In genomic region chr8:108710607-108711489, GRCm38 (mm10) we compare ENCODE assay signal across 10 mouse cellular contexts.
DNase-seq lines count a peak whose midpoint lies in the region; ATAC-seq and TF ChIP-seq lines count a peak whose summit lies in the region.
"Had no signal": no experiment of that assay in that cellular context is flagged by ENCODE, and none has a peak within 500 bp of the region (broad histone marks: within the 10 kb centered on the region; RNA-seq: fewer than 3 reads in every experiment).

No protein-coding gene starts in this region.

- H3K4me1 ChIP-seq in liver, postnatal 0 days (ENCODE audit: insufficient read depth): peaks cover 33% of the 10 kb centered on the region
- H3K4me1 ChIP-seq in forebrain, embryonic 13.5 days: peaks cover 86% of the 10 kb centered on the region
- peaks cover 9% of the 10 kb centered on the region for H3K4me1 ChIP-seq in hindbrain, embryonic 16.5 days (ENCODE audit: control insufficient read depth, insufficient read depth, low read depth, low read length)
- peaks cover 61% of the 10 kb centered on the region for H3K4me1 ChIP-seq in neural tube, embryonic 14.5 days (ENCODE audit: control insufficient read depth, insufficient read depth, low read length)

- H3K36me3 ChIP-seq in liver, postnatal 0 days (replicated peaks; ENCODE audit: insufficient read depth, low read length): no peaks in the 10 kb centered on the region
- H3K36me3 ChIP-seq in forebrain, embryonic 13.5 days (ENCODE audit: poor library complexity, severe bottlenecking): no peaks in the 10 kb centered on the region
- no peaks in the 10 kb centered on the region for H3K36me3 ChIP-seq in hindbrain, embryonic 16.5 days (ENCODE audit: control insufficient read depth, insufficient read depth, low read length)
- H3K36me3 ChIP-seq in neural tube, embryonic 14.5 days (ENCODE audit: control insufficient read depth, insufficient read depth, low read length): no peaks in the 10 kb centered on the region

- no peak overlapping the region for H3K27ac ChIP-seq in liver, postnatal 0 days (ENCODE audit: low read depth)
- H3K27ac ChIP-seq in forebrain, embryonic 13.5 days: peak overlapping the region; percentile 57
- peak overlapping the region; percentile 77; the same call in 1 of the 2 replicates for H3K27ac ChIP-seq in hindbrain, embryonic 16.5 days (ENCODE audit: low read depth, low read length)
- peak overlapping the region; percentile 93 for H3K27ac ChIP-seq in neural tube, embryonic 14.5 days (ENCODE audit: low read depth, low read length)
- H3K27ac ChIP-seq: macrophage had no signal

- H3K4me2 ChIP-seq in liver, postnatal 0 days (ENCODE audit: low read depth, low read length): peak overlapping the region; percentile 0; the same call in 1 of the 2 replicates
- H3K4me2 ChIP-seq in forebrain, embryonic 13.5 days: peak overlapping the region; percentile 98
- H3K4me2 ChIP-seq in hindbrain, embryonic 16.5 days (ENCODE audit: low read length): peak overlapping the region; percentile 79
- peak overlapping the region; percentile 67 for H3K4me2 ChIP-seq in neural tube, embryonic 14.5 days (ENCODE audit: low read depth, low read length)

- H3K4me3 ChIP-seq in liver, postnatal 0 days (ENCODE audit: low read depth, low read length): no peak overlapping the region
- no peak overlapping the region for H3K4me3 ChIP-seq in forebrain, embryonic 13.5 days
- H3K4me3 ChIP-seq in hindbrain, embryonic 16.5 days (ENCODE audit: low read length): no peak overlapping the region
- H3K4me3 ChIP-seq in neural tube, embryonic 14.5 days (ENCODE audit: low read depth, low read length): no peak overlapping the region

- no peak for ATAC-seq in liver, postnatal 0 days
- no peak for ATAC-seq in forebrain, embryonic 13.5 days
- ATAC-seq in hindbrain, embryonic 16.5 days: no peak
- ATAC-seq in neural tube, embryonic 14.5 days (ENCODE audit: low read depth): no peak

- 0 out of 2 replicates have a peak, but pooled peaks cover 3% of the 10 kb centered on the region for H3K27me3 ChIP-seq in liver, postnatal 0 days (ENCODE audit: insufficient read depth, low read length)
- peaks cover 51% of the 10 kb centered on the region for H3K27me3 ChIP-seq in forebrain, embryonic 13.5 days
- peaks cover 3% of the 10 kb centered on the region; the same call in 1 of the 2 replicates for H3K27me3 ChIP-seq in hindbrain, embryonic 16.5 days (replicated peaks; ENCODE audit: control insufficient read depth, insufficient read depth, low read length)
- H3K27me3 ChIP-seq in neural tube, embryonic 14.5 days (ENCODE audit: control insufficient read depth, insufficient read depth, low read length): no peaks in the 10 kb centered on the region

- WGBS in liver, postnatal 0 days (ENCODE audit: insufficient replicate concordance): 21% methylated on average over 8 of the region's 8 CpGs
- WGBS in forebrain, embryonic 13.5 days: 13% methylated on average over 8 of the region's 8 CpGs
- 16% methylated on average over 8 of the region's 8 CpGs for WGBS in hindbrain, embryonic 16.5 days
- 14% methylated on average over 8 of the region's 8 CpGs for WGBS in neural tube, embryonic 14.5 days

- TF ChIP-seq CTCF in liver, postnatal 0 days (IDR thresholded peaks at IDR 0.05; ENCODE audit: low read depth): no peak

- TF ChIP-seq EP300 in liver, postnatal 0 days (IDR thresholded peaks at IDR 0.05; ENCODE audit: low read depth): no peak

- H3K9ac ChIP-seq in liver, postnatal 0 days (replicated peaks): no peak overlapping the region
- H3K9ac ChIP-seq in forebrain, embryonic 13.5 days: peak overlapping the region; percentile 59
- 0 out of 2 replicates have a peak overlapping the region, but pooled peaks have one; percentile 13 for H3K9ac ChIP-seq in hindbrain, embryonic 16.5 days (ENCODE audit: low read depth, low read length)
- peak overlapping the region; percentile 92 for H3K9ac ChIP-seq in neural tube, embryonic 14.5 days (replicated peaks; ENCODE audit: low read depth, low read length)

- H3K9me3 ChIP-seq in liver, postnatal 0 days (ENCODE audit: low read length): no peaks in the 10 kb centered on the region
- no peaks in the 10 kb centered on the region for H3K9me3 ChIP-seq in forebrain, embryonic 13.5 days (replicated peaks)
- H3K9me3 ChIP-seq in hindbrain, embryonic 16.5 days (ENCODE audit: control insufficient read depth, low read length): no peaks in the 10 kb centered on the region
- no peaks in the 10 kb centered on the region for H3K9me3 ChIP-seq in neural tube, embryonic 14.5 days (ENCODE audit: control insufficient read depth, low read length)

- DNase-seq in liver, postnatal 0 days: no peak
- DNase-seq in liver: no peak
- DNase-seq in MN1 (ENCODE audit: low spot score): no peak
- no peak for DNase-seq in spleen, postnatal 14 days (ENCODE audit: low spot score in 2 of 2)
- DNase-seq in Muller cell, postnatal 12 days (ENCODE audit: inconsistent ontology term): no peak
- DNase-seq: cerebellum, adult 9-11 months had no signal

Comparison
In these comparisons a context has a peak if more than half of its experiments do, and no peak if none do; other contexts are left out.
1. H3K4me2 ChIP-seq: peak in every context shown above with its lines; median percentile 98 in forebrain, embryonic 13.5 days; 79 in hindbrain, embryonic 16.5 days; 67 in neural tube, embryonic 14.5 days; 0 in liver, postnatal 0 days.